Mouse (Mus musculus) A20 (cell line): ENCODE measurements around the gene Polr3c.
"Not testable (repeated sequence)": the region's sequence is repeated elsewhere in the genome, so short reads cannot be mapped to it uniquely, and the experiment has no call there.

Experiments used
- DNase-seq: peaks from one replicate; pipeline ENCODE4 v3.0.0-alpha.2; 2011; ENCODE audit warnings: low read depth, low spot score

The Polr3c gene

GRCm38 (mm10) chr3:96727343-96727827 lies at the start of gene Polr3c, which contains the start of gene Rnf115:
TSS of gene Polr3c (minus strand) at chr3:96727628.
TSS of gene Rnf115 (plus strand) at chr3:96727664.
- peak; percentile 96 for DNase-seq

GRCm38 (mm10) chr3:96777120-96777519 lies 49.7 kb upstream of the Polr3c start:
- DNase-seq: no peak

DNA sequence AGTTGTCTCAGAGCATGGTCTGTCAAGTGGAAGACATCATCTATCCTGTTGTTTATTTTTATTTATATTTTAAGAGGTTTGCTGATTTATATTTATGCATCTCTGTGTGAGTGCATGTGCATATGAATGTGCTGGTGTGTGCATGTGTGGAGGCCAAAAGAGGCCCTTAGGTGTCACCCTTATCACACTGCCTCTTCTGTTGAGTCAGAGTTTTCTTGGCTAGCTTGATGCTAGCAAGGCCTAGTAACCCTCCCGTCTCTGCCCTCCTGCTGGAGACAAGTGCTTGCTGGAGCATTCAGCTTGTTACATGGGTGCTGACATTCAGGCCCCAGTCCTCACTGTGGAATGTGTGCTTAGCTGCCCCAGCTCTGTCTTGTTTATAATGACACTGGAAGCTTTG lies 45.5 kb upstream of the Polr3c start:
- DNase-seq: no peak

DNA sequence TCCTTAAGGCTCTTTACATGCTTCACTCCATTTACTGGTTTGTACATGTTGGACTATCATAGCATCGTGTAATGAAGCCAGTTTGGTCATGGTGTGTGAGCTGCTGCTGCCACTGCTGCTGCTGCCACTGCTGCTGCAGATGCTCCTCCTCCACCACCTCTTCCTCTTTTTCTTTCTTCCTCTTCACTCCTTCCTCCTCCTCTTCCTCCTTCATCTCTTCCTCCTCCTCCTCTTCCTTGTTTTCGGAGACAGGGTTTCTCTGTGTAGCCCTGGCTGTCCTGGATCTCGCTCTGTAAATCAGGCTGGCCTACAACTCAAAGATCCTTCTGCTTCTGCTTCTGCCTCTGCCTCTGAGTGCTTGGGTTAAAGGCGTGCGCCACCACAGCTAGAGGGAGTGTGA lies 42.5 kb upstream of the Polr3c start:
- peak; percentile 49 for DNase-seq

DNA sequence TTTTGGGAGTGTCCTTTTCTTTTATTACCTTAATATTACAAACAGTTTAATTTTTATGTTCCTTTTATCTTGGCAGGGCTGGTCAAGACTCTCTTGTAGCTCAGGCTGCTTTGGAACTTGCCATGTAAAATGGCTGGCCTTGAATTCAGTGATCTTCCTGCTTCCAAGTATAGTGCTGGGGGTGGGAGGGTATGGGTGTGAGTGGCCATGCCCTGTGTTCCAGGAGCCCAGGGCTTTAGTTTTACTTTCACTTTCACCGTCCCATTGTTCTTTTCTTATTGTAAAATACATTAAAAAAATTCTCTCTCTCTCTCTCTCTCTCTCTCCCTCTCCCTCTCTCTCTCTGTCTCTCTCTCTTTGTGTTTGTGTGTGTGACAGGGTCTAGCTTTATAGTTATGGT lies 37.1 kb upstream of the Polr3c start:
- peak; percentile 50 for DNase-seq

GRCm38 (mm10) chr3:96759695-96760094 lies 32.3 kb upstream of the Polr3c start:
- peak; percentile 81 for DNase-seq

DNA sequence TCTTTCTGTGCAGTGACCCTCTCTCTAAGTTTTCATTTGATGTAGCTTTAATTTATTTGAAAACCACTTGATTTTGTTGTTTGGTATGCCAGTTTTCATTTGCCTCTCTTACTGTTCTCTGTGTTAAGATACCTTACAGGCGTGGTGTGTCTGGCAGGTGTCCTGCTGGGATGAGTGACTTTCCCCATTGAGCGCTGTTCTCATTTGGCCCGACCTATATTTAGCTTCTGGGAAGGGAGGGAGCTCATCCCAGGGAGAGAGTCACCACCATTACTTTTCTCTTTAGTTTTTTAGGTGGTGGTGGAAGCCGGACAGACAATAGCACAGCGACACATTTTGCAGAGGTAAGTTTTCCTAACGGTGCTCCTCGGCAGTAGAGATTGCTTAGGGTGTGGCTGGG lies 30.3 kb upstream of the Polr3c start:
- DNase-seq: no peak

GRCm38 (mm10) chr3:96755935-96756334 lies 28.5 kb upstream of the Polr3c start:
- DNase-seq: no peak

- no peak for DNase-seq
These were observed 19.4 kb upstream of the Polr3c start for GRCm38 (mm10) chr3:96746829-96747228.

GRCm38 (mm10) chr3:96744348-96744747 lies 16.9 kb upstream of the Polr3c start:
- no peak for DNase-seq

- DNase-seq: not testable (repeated sequence)
These were observed 12.9 kb upstream of the Polr3c start for GRCm38 (mm10) chr3:96740279-96740678.

DNA sequence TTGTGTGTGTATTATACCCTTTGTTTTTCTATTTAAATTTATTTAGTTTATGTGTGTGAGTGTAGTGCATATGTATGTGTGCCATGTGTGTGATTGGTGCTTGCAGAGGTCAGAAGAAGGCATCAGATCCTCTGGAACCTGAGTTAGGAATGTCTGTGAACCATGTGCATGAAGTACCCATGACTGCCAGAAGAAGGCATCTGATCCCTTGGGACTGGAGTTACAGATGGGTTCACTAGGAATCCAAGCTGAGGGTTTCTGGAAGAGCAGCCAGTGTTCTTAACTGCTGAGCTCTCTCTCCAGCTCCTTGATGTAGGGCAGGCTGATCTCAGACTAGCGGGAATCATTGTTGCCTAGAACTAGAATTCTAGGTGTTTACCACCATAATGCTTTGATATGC lies 10.6 kb upstream of the Polr3c start:
- DNase-seq: no peak

- DNase-seq: no peak
These were observed 9.7 kb upstream of the Polr3c start for GRCm38 (mm10) chr3:96737013-96737740.

GRCm38 (mm10) chr3:96735200-96735599 lies 7.8 kb upstream of the Polr3c start:
- DNase-seq: no peak

- DNase-seq: no peak
These were observed 6.6 kb upstream of the Polr3c start for GRCm38 (mm10) chr3:96733984-96734383.

GRCm38 (mm10) chr3:96730785-96731184 lies 3.4 kb upstream of the Polr3c start:
- DNase-seq: no peak

GRCm38 (mm10) chr3:96729403-96729784 lies 2.0 kb upstream of the Polr3c start:
- DNase-seq: peak; percentile 69

DNA sequence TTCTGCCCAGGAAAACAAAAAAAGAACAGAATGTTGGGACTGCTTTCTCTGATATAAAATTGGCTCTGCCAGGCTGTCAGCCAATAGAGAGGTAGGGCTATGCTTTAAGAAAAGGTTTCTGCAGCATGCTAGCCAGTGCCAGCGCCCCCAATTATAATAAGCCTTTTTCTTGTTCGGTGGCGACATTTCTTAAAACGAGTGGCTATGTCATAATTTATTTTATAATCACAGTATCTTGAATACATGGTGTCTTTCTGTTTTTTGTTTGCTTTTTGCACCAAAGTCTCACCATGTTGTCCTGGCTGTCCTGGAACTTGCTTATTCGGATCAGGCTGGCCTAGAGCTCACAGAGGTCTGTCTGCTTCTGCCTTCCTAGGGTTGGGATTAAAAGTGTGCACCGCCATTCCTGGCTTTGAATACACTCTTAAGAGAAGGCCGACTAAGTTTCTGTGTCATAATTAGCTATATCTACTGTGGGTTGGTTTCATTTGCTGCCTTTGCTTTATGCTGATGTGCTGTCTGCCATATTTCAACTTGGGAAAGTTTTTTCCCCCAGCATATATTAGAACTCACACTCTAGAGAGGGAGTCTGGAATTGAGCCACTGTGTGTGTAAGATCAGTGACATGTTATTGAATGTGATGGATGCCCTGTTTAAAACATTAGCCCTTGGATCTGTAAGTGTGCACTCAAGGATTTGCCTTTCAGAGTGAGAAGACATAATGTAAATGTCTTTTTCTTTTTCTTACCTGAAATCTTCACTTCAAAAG lies 1.4 kb upstream of the Polr3c start:
- DNase-seq: peak; percentile 30

GRCm38 (mm10) chr3:96727828-96728633 lies 603 bp upstream of the Polr3c start:
- DNase-seq: peak; percentile 76

DNA sequence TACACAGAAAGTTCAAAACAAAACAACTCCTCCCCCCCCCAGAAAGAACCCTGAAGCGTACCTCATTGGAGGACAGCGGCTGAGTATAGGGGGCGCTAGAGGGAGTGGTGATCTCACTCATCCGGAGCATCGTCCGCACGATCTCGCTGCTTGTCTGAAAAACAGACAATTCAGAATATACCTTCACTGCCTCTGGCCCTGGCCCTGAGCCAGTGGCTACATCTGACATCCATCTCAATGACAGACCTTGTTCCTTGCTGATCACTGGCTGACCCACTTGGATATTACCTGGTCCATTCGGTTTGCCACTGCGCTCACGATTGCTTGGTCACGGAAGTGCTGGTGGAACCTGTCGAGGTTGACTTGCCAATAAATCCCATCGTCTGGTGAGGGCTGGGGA lies 8.3 kb downstream of the Polr3c start:
- DNase-seq: no peak

DNA sequence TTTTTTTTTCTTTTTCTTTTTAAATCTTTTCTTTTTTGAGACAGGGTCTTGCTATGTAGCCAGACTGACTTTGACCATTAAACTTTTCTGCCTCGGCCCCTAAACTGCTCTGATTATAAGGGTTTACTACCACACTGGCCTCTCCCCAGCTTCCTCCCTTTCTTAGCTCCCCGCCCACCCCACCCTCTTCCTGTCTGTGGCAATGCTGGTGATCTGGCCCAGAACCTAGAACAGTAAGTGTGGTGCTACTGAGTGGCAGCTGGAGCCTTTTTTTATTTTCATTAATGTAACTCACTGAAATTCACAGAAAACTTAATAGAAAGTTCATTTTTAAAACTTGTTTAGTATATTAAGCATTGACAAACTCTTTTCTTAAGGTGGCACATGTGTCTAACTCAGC lies 11.6 kb downstream of the Polr3c start:
- DNase-seq: no peak

DNA sequence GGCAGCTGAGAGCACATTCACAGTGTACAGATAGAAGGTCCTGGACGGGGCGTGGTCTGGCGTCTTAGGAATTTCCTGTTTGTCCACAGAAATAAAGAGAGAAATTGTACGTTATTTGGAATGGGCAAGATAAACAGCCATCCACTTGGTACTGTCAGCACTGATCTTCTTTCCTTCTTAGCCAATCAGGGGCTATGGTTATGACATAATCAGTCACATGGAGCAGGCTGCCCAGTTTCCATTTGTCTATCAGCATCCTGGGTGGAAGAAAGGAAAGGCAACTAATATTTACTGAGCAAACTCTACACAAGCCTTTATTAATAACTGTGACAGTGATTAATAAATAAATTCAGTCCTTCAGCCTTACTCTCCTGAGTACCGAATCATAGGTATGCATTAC lies 13.1 kb downstream of the Polr3c start:
- DNase-seq: no peak
